Mouse (Mus musculus) hindbrain, embryonic 14.5 days (tissue): Measurements from ENCODE around the gene Zbtb41. TPM values are rescaled to one million over a fixed set of nuclear protein-coding genes. Genes with fewer than 3 reads are reported as not detected.

ENCODE experiments used
- ATAC-seq: fragments of 200-750 bp; cut with Nextera tagmentation; 2 replicates; pipeline ENCODE4 v1.8.0; 2017; ENCODE audit warnings: moderate number of reproducible peaks, mild to moderate bottlenecking, moderate TSS enrichment, moderate library complexity; ENCODE audit not compliant: low FRiP score
- DNase-seq: peaks from one replicate; pipeline ENCODE4 v3.0.0-alpha.2; 2015; ENCODE audit warnings: low spot score
- H3K27ac ChIP-seq: fragments of 300-500 bp; sonication (generic); 2 replicates; pipeline ENCODE4 v1.5.1; 2014; ENCODE audit warnings: mild to moderate bottlenecking, moderate library complexity
- H3K27me3 ChIP-seq: fragments of 300-500 bp; sonication (generic); 2 replicates; pipeline ENCODE4 v1.6.1; 2014; ENCODE audit warnings: mild to moderate bottlenecking, low read length, mixed read lengths; ENCODE audit not compliant: control insufficient read depth, insufficient read depth
- H3K36me3 ChIP-seq: fragments of 300-500 bp; sonication (generic); replicated peaks from 2 replicates; pipeline ENCODE4 v1.6.1; 2014; ENCODE audit not compliant: control insufficient read depth, insufficient read depth
- H3K4me1 ChIP-seq: fragments of 300-500 bp; sonication (generic); replicated peaks from 2 replicates; pipeline ENCODE4 v1.6.1; 2014; ENCODE audit warnings: antibody characterized with exemption, low read length, mixed read lengths; ENCODE audit not compliant: control insufficient read depth, insufficient read depth
- H3K4me2 ChIP-seq: fragments of 300-500 bp; sonication (generic); replicated peaks from 2 replicates; pipeline ENCODE4 v1.6.1; 2014; ENCODE audit warnings: mild to moderate bottlenecking, moderate library complexity
- H3K4me3 ChIP-seq: fragments of 300-500 bp; sonication (generic); replicated peaks from 2 replicates; pipeline ENCODE4 v1.5.1; 2014; ENCODE audit warnings: mild to moderate bottlenecking, low read length
- H3K9ac ChIP-seq: fragments of 300-500 bp; sonication (generic); 2 replicates; pipeline ENCODE4 v1.6.1; 2014
- H3K9me3 ChIP-seq: fragments of 300-500 bp; sonication (generic); 2 replicates; pipeline ENCODE4 v1.6.1; 2016; ENCODE audit warnings: low read length; ENCODE audit not compliant: control insufficient read depth
- WGBS: fragments of 180-500 bp; shearing (Covaris S2); extraction: QIAGEN DNeasy Blood & Tissue Kit; methylation state at CpG from one replicate; pipeline ENCODE4 v1.1.7; 2014; 5-methylcytosine and 5-hydroxymethylcytosine counted together
- polyA plus RNA-seq: library from polyadenylated mRNA; unstranded; fragments of >200 nt; fragmentation: Nextera tagmentation; extraction: Ambion mirVana; gene quantifications from 2 replicates; pipeline ENCODE4 v1.2.1, GENCODE M21; 2014

Zbtb41 gene
- polyA plus RNA-seq, 1 experiment from 2014 or later, result 25.5 TPM

DNA sequence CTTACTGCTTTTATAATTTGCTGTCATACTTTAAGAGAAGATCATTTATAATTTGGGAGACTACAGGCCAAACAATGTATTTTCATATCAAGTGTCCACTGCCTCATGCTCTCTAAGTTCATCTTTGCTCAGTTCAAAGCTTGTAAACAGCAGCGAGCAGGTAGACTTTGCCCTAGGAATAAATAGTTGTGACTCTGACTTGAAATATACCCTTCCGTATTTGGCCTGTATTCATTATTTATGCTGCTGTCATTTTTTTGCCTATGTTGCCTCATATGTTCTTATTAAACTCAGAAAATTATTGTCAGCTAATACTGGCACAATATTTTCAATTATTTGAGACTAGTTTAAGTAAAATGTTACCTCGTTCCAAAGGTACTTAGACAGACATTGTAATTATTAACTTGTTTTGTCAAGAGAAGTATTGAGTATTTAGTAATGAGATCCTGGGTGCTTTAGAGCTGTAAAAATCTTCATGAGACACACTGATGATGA, 79.2 kb downstream of the Zbtb41 start, which contains the start of gene F13b:
TSS of gene F13b (plus strand) at position 445 of the 495 bp plus-strand sequence.
- Histone ChIP-seq H3K9me3 (no peaks in the 10 kb centered on the region), H3K27me3 (no peaks in the 10 kb centered on the region), H3K4me2 (no peak within 1 kb of the TSS), H3K27ac (no peak within 1 kb of the TSS), H3K36me3 (no peaks in the 10 kb centered on the region), H3K4me3 (no peak within 1 kb of the TSS), H3K4me1 (no peaks in the 10 kb centered on the region), H3K9ac (no peak within 1 kb of the TSS)
- ATAC-seq (no peak), DNase-seq (no peak)
- 90% methylated on average over 3 of the region's 3 CpGs for WGBS

Other genes starting within 250 kb of the Zbtb41 start
- 1.2 and 2.0 TPM in 2 replicates for gene Crb1, start 45.2 kb upstream of the Zbtb41 start, polyA plus RNA-seq
- gene Aspm, start 32.5 kb downstream of the Zbtb41 start, polyA plus RNA-seq, result 3.7 and 5.3 TPM in 2 replicates
- not detected in 2 replicates for gene F13b, start 79.4 kb downstream of the Zbtb41 start, polyA plus RNA-seq
- not detected in 2 replicates for gene Cfhr1, start 138.0 kb downstream of the Zbtb41 start, polyA plus RNA-seq